28 mouse cellular contexts compared by ENCODE assay signal in genomic region chr17:32923681-32924080, GRCm38 (mm10). TPM values are rescaled to one million over a fixed set of nuclear protein-coding genes. Genes with fewer than 3 reads are reported as not detected.
"Had no signal": no experiment of that assay in that cellular context is flagged by ENCODE, and none has a peak within 500 bp of the region (broad histone marks: within the 10 kb centered on the region; RNA-seq: fewer than 3 reads in every experiment).

No protein-coding gene starts in this region.

- DNase-seq: gastrocnemius, adult 2 months; gastrocnemius, postnatal 10 days; gastrocnemius, postnatal 25 days; heart, adult 18-20 months; heart, postnatal 10 days; heart, postnatal 4 days; kidney, adult 18-20 months; kidney, adult 8-10 months; kidney, postnatal 14 days; kidney, postnatal 36 days; layer of hippocampus, adult 9-11 months; layer of hippocampus, postnatal 36 days; liver; liver, embryonic 13.5 days had no signal

- H3K27me3 ChIP-seq: intestine, embryonic 15.5 days; kidney, embryonic 15.5 days; limb, embryonic 12.5 days had no signal

- H3K4me1 ChIP-seq: heart, embryonic 12.5 days had no signal

- H3K9ac ChIP-seq: heart, embryonic 12.5 days; kidney, embryonic 15.5 days; limb, embryonic 12.5 days; liver, embryonic 13.5 days had no signal

- H3K27ac ChIP-seq: hindbrain, embryonic 12.5 days; hindbrain, embryonic 14.5 days; kidney, embryonic 15.5 days; kidney, postnatal 0 days; limb, embryonic 12.5 days; liver, embryonic 13.5 days had no signal

- H3K36me3 ChIP-seq: heart, embryonic 10.5 days; heart, embryonic 12.5 days; hindbrain, embryonic 10.5 days; hindbrain, embryonic 12.5 days; intestine, embryonic 15.5 days; kidney, embryonic 15.5 days; limb, embryonic 10.5 days; limb, embryonic 12.5 days; liver, embryonic 13.5 days had no signal

- H3K9me3 ChIP-seq: intestine, embryonic 15.5 days; kidney, embryonic 15.5 days; limb, embryonic 10.5 days; liver, embryonic 13.5 days had no signal

RNA-seq across cellular contexts. Expression of gene Cyp4f14, which starts 6.5 kb away (rescaled TPM):
- polyA plus RNA-seq: heart, embryonic 10.5 days; heart, embryonic 12.5 days; heart, embryonic 14.5 days; hindbrain, embryonic 10.5 days; hindbrain, embryonic 12.5 days; hindbrain, embryonic 14.5 days; hindbrain, embryonic 16.5 days; inflammation-experienced regulatory T-cells, adult 6 months; kidney, embryonic 15.5 days; kidney, postnatal 0 days; limb, embryonic 10.5 days; limb, embryonic 12.5 days; limb, embryonic 14.5 days; liver, embryonic 13.5 days had no signal
